Mouse (Mus musculus) heart, postnatal 0 days (tissue): Measurements from ENCODE around the gene Plekha1.

ENCODE experiments used
- CTCF ChIP-seq: IDR thresholded peaks from 2 replicates; pipeline ENCODE4 v1.5.1; 2016; ENCODE audit warnings: antibody characterized with exemption, control low read depth, low read depth
- EP300 ChIP-seq: IDR thresholded peaks from 2 replicates; pipeline ENCODE4 v1.6.1; 2016; ENCODE audit warnings: antibody characterized with exemption, low read depth

DNA sequence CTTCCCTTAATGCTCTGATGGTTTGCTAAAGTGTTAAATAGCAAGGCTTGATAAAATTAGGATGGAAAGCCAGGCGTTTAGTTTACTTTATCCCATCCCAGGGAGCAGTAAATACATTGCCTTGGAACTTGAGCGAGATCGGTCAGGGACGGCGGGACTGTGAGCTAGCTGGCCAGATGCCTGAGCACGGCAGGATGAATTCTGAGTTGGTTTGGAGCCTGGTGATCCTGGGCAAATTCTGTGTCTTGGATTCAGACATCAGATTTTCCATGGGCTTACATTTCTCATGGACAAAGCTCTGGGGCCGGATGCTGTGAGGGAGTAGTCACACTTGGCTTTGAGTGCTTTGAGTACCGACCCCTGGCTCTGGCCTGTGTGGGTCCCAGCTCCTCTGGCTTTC is 75.2 kb downstream of the Plekha1 start:
- TF ChIP-seq CTCF (no peak), EP300 (no peak)
